Mouse (Mus musculus): ENCODE measurements at regions not wholly inside any gene's neighbourhood (a gene's known extent, or its start where the extent isn't known, plus 50 kb on each side); places are given as distances from the start of the nearest gene placed in this dataset.

DNA sequence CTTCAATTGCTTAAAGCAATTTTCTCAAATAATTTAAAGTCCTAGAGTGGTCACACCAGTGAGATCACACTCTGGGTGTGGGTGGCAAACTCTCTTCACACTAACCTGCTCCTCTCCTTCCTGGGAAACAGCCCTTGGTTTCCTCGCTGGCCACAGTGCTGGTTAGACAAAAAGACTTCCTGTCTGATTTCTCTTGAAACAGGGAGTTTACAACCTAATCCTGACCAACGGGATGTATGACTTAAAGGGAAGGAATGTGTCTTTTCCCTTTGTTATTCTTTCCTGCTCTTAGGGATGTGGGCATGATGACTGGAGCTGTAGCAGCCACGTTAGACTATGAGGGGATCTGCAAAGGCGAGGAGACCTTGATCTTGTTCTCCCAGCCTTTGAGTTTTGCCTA lies 51.9 kb upstream of the Msx1 start:
- no peak overlapping the region for H3K4me3 ChIP-seq (ENCODE audit: low read depth, low read length)
- 80% methylated on average over 4 of the region's 4 CpGs for WGBS
- no peak for TF ChIP-seq CTCF (IDR thresholded peaks at IDR 0.05; ENCODE audit: low read depth)
- H3K4me2 ChIP-seq (ENCODE audit: low read depth) = no peak overlapping the region
- no peak for DNase-seq
- H3K4me1 ChIP-seq (ENCODE audit: insufficient read depth) = no peaks in the 10 kb centered on the region
- H3K9ac ChIP-seq = no peak overlapping the region
- ATAC-seq = no peak
- H3K9me3 ChIP-seq (ENCODE audit: low read length) = no peaks in the 10 kb centered on the region
- H3K36me3 ChIP-seq (ENCODE audit: insufficient read depth) = no peaks in the 10 kb centered on the region
- no peaks in the 10 kb centered on the region for H3K27me3 ChIP-seq (ENCODE audit: insufficient read depth, low read length)
- H3K27ac ChIP-seq (ENCODE audit: low read depth, low read length) = no peak overlapping the region

DNA sequence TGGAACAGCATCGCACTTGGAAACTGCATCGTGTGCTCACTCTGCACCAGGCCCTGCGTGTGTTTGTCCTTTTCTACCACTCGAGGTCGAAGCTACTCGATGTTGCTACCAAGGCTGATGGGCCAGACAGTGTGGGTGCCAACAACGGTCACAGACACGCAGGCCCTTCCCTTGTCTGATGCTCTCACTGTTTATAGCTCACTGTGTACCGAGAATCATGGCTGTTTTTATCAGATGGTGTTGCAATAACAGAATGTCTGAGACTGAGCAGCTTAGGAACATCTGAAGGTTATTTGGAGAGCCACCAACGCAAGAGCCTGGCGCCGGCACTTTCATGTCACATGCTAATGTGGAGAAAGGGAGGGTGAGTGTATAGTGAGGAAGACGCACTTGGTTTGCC lies 51.1 kb upstream of the Msx1 start:
- Histone ChIP-seq H3K9ac (no peak overlapping the region), H3K36me3 (ENCODE audit: insufficient read depth) (no peaks in the 10 kb centered on the region), H3K4me1 (ENCODE audit: insufficient read depth) (no peaks in the 10 kb centered on the region), H3K4me2 (ENCODE audit: low read depth) (no peak overlapping the region), H3K27ac (ENCODE audit: low read depth, low read length) (no peak overlapping the region), H3K4me3 (ENCODE audit: low read depth, low read length) (no peak overlapping the region), H3K27me3 (ENCODE audit: insufficient read depth, low read length) (no peaks in the 10 kb centered on the region), H3K9me3 (ENCODE audit: low read length) (no peaks in the 10 kb centered on the region)
- DNase-seq (no peak), ATAC-seq (peak; percentile 47)
- no peak for TF ChIP-seq CTCF (IDR thresholded peaks at IDR 0.05; ENCODE audit: low read depth)
- 81% methylated on average over 13 of the region's 13 CpGs for WGBS

DNA sequence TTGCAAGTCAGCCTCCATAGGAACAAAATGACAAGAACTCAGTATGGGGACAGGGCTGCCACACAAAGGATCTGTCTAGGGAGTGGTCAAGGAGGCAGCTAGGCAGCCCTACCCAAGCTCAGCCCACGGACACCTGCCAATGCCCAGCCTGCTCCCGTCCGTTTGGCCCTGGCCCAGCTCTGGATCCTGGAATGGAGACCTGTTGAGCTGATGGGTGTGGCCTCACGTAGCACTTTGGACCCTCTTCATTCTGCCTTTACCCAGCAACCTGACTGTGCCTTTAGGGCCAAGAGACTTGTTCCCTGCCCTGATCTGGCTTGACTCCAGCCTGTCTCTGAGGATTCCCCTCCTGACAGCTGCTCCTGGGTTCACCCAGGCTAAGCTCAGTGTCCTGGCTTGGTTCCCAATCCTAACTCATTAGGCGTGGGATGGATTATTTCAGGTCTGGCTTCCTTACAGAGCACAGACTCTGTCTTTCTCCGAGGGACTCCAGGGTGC lies 50.5 kb upstream of the Msx1 start:
- DNase-seq (no peak), ATAC-seq (no peak)
- Histone ChIP-seq H3K4me1 (ENCODE audit: insufficient read depth) (no peaks in the 10 kb centered on the region), H3K36me3 (ENCODE audit: insufficient read depth) (no peaks in the 10 kb centered on the region), H3K4me3 (ENCODE audit: low read depth, low read length) (no peak overlapping the region), H3K9me3 (ENCODE audit: low read length) (no peaks in the 10 kb centered on the region), H3K27ac (ENCODE audit: low read depth, low read length) (no peak overlapping the region), H3K4me2 (ENCODE audit: low read depth) (no peak overlapping the region), H3K27me3 (ENCODE audit: insufficient read depth, low read length) (no peaks in the 10 kb centered on the region), H3K9ac (no peak overlapping the region)
- no peak for TF ChIP-seq CTCF (IDR thresholded peaks at IDR 0.05; ENCODE audit: low read depth)
- WGBS = 39% methylated on average over 6 of the region's 6 CpGs
